Mouse (Mus musculus): Measurements from ENCODE around the gene Emilin2. TPM values are rescaled to one million over a fixed set of nuclear protein-coding genes. Genes with fewer than 3 reads are reported as not detected.

Gene Emilin2
- polyA plus RNA-seq, 1 experiment from 2014 or later: 2.8 TPM

DNA sequence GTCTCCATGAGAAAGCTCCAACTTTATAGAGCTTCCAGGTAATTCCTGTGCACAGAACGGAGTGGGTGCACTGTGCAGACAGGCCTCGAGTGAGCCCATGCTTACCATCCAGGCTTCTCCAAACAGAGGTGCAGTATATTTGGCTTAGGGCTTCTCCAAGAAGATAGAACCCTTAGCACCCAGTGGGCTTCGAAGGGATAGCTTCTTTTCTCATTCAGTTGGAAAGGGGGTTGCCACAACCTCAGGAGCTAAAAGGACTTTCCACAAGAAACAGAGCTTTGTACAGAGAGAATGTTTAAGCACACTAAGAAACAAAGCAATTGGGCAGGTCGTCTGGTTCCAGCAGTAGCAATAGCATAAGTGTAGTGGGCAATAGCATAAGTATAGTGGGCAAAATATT, 2.5 kb upstream of the Emilin2 start:
- no peaks in the 10 kb centered on the region for H3K36me3 ChIP-seq
- H3K27me3 ChIP-seq (replicated peaks): peaks cover 25% of the 10 kb centered on the region
- H3K4me1 ChIP-seq: peaks cover 23% of the 10 kb centered on the region
- WGBS: 77% methylated on average over 4 of the region's 4 CpGs
- no peak overlapping the region for H3K9ac ChIP-seq (replicated peaks)
- H3K4me2 ChIP-seq: no peak overlapping the region
- H3K4me3 ChIP-seq (replicated peaks): no peak overlapping the region
- ATAC-seq (ENCODE audit: low FRiP score): no peak
- H3K9me3 ChIP-seq (replicated peaks): no peaks in the 10 kb centered on the region
- no peak overlapping the region for H3K27ac ChIP-seq (replicated peaks)

DNA sequence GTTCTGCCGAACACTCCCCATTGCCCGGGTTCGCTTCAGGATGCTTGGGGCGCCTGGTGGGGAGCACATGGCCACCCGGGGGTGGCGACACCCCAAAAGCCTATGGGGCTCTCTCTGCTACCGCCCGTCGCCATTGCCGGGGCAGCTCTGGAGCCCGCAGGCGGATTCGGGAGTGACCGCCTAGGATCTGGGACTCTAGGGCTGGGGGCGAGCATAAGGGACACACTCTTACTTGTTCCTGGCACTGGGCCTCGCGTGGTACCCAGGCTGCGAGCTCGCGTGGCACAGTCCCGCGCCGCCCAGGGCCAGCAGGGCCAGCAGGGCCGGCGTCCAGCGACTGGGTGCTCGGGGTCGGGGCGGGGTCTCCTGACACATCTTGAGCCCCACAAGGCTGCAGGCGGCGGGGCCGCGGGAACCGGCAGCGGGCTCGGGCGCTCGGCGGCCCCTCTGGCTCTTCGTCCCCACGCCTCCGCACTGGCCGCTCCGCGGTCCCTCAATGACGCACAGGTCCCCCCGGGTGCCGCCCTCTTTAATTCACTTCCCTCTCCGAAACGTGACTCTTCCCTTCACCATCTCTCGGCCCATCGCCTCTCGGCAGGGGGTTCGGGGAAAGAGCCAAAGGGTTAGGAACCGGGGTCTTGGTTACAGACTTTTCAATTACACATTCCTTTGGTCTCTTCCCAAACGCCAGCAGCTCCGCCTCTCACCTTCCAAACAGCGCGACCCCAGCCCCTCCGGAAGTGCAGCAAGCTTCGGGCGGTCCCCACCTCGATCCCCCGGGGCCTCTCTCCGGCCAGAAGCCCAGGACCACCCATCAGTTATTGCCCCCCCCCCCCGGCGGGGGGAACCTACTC, 1.1 kb downstream of the Emilin2 start:
- Histone ChIP-seq H3K9ac (replicated peaks) (peak overlapping the region; percentile 67), H3K4me3 (replicated peaks) (peak overlapping the region; percentile 62), H3K27me3 (replicated peaks) (peaks cover 31% of the 10 kb centered on the region), H3K4me2 (peak overlapping the region; percentile 100), H3K4me1 (peaks cover 28% of the 10 kb centered on the region), H3K9me3 (replicated peaks) (no peaks in the 10 kb centered on the region), H3K27ac (replicated peaks) (no peak overlapping the region), H3K36me3 (no peaks in the 10 kb centered on the region)
- peak; percentile 54; the same call in 1 of the 2 replicates for ATAC-seq (ENCODE audit: low FRiP score)
- WGBS: under 1% methylated on average over 67 of the region's 67 CpGs

DNA sequence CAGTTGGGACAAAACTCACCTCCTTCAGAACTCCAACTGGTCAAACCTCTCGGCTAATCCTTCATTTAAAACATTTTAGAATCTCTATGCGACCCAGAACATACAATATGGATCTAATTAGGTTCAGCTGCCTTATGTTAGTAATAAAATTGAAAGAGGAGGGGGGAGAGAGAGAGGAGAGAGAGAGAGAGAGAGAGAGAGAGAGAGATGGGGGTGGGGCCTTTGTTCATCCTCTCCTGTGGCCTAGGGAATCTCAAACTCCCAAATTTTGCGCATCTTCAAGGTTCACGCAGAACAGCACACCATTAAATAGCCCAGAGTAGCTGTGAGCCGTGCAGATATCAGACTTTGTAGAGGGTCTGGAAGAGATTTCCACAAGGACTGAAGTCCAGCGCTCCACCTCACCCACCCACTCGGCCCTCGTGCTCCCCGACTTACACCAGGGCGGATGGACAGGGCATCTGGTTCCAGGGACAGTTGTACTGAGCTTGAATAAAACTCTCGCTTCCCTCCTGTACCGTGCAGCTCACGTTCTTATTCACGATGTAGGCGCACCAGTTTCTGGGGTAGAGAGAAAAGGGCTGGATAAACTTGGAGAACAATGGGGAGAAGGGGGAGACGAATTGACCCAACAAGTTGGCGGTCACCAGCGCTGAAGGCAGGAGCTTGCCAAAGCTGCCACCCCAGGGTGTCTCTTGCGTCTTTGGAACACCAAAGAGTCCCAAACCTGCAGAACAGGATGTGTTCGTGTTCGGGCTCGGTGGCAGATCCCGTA, 1.9 kb downstream of the Emilin2 start:
- 0 out of 2 replicates have a peak, but pooled peaks have one; percentile 42 for ATAC-seq (ENCODE audit: low FRiP score)
- Histone ChIP-seq H3K9ac (replicated peaks) (peak overlapping the region; percentile 67), H3K4me3 (replicated peaks) (peak overlapping the region; percentile 62), H3K4me1 (peaks cover 28% of the 10 kb centered on the region), H3K27me3 (replicated peaks) (peaks cover 31% of the 10 kb centered on the region), H3K4me2 (peak overlapping the region; percentile 100), H3K9me3 (replicated peaks) (no peaks in the 10 kb centered on the region), H3K36me3 (no peaks in the 10 kb centered on the region), H3K27ac (replicated peaks) (no peak overlapping the region)
- WGBS: 3% methylated on average over 23 of the region's 23 CpGs

DNA sequence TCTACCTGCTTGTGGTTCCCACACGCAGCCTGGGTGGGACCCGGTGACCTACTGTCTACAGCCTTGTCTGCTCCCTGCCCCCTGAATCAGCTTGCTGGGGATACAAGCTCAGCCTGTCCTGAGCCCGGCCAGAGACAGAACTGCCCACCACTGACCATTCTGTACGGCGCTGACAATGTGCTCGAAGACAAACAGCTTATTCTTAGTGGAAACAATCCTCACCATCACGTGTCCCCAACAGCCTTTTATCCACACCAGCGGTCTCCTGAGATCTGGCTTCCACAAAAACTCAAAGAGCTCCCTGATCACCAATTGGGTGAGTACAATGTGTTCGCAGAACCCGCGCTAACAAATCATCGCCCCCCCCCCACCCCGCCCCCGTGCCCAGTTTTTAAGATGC, 2.6 kb downstream of the Emilin2 start:
- no peaks in the 10 kb centered on the region for H3K36me3 ChIP-seq
- no peak overlapping the region for H3K9ac ChIP-seq (replicated peaks)
- 13% methylated on average over 14 of the region's 14 CpGs for WGBS
- peaks cover 28% of the 10 kb centered on the region for H3K4me1 ChIP-seq
- no peak overlapping the region for H3K4me3 ChIP-seq (replicated peaks)
- H3K4me2 ChIP-seq: peak overlapping the region; percentile 100
- no peaks in the 10 kb centered on the region for H3K9me3 ChIP-seq (replicated peaks)
- peaks cover 31% of the 10 kb centered on the region for H3K27me3 ChIP-seq (replicated peaks)
- no peak overlapping the region for H3K27ac ChIP-seq (replicated peaks)
- ATAC-seq (ENCODE audit: low FRiP score): no peak

DNA sequence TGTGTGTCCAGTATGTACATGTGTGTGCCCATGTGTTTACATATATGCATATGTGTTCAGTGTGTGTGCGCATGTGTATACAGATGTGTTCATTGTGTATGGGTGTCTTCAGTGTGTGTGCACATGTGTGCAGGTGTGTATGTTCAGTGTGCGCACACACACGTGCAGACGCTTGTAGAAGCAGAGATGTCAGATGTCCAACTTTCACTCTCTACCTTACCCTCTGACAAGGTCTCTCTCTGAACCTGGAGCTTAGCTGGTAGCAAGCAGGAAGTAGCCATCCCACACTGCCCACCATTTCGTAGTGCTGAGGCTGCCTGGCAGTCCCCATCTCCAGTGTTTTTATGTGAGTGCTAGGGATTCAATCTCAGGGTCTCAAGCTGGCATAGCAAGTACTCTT, 3.5 kb downstream of the Emilin2 start:
- Histone ChIP-seq H3K27ac (replicated peaks) (no peak overlapping the region), H3K27me3 (replicated peaks) (peaks cover 31% of the 10 kb centered on the region), H3K4me1 (peaks cover 28% of the 10 kb centered on the region), H3K4me2 (no peak overlapping the region), H3K36me3 (no peaks in the 10 kb centered on the region), H3K4me3 (replicated peaks) (no peak overlapping the region), H3K9me3 (replicated peaks) (no peaks in the 10 kb centered on the region), H3K9ac (replicated peaks) (no peak overlapping the region)
- 93% methylated on average over 5 of the region's 5 CpGs for WGBS
- ATAC-seq (ENCODE audit: low FRiP score): no peak

DNA sequence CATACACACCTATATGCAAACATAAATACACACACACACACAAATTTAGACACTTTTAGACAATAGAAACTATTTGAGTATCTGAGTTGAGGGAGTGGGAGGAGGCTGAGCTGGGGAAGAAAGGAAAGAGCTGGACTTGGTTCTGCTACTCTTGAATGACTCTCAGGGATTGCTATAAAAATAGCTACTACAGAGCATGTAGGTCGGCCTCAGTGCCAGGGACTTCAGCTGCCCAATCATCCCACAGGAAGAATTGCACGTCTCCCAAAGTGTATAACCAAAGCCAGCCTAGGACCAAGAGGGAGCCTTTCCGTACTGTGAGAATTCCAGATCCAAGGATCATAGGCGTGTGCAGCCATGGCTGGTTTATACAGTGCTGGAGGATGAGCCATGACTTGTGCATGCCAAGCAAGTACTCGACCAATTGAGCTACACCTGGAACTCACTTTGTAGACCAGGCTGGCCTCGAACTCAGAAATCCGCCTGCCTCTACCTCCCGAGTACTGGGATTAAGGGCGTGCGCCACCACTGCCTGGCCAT, 4.5 kb downstream of the Emilin2 start:
- H3K9me3 ChIP-seq (replicated peaks): no peaks in the 10 kb centered on the region
- H3K27me3 ChIP-seq (replicated peaks): peaks cover 27% of the 10 kb centered on the region
- no peak overlapping the region for H3K4me2 ChIP-seq
- H3K4me1 ChIP-seq: peaks cover 28% of the 10 kb centered on the region
- no peak overlapping the region for H3K27ac ChIP-seq (replicated peaks)
- H3K36me3 ChIP-seq: no peaks in the 10 kb centered on the region
- no peak overlapping the region for H3K4me3 ChIP-seq (replicated peaks)
- no peak for ATAC-seq (ENCODE audit: low FRiP score)
- whole genome bisulfite sequencing: 90% methylated on average over 10 of the region's 10 CpGs
- H3K9ac ChIP-seq (replicated peaks): no peak overlapping the region

GRCm38 (mm10) chr17:71306716-71307115, 5.1 kb downstream of the Emilin2 start:
- Histone ChIP-seq H3K27me3 (replicated peaks) (peaks cover 22% of the 10 kb centered on the region), H3K27ac (replicated peaks) (no peak overlapping the region), H3K9ac (replicated peaks) (no peak overlapping the region), H3K9me3 (replicated peaks) (no peaks in the 10 kb centered on the region), H3K4me2 (no peak overlapping the region), H3K36me3 (no peaks in the 10 kb centered on the region), H3K4me3 (replicated peaks) (no peak overlapping the region), H3K4me1 (peaks cover 28% of the 10 kb centered on the region)
- no peak for ATAC-seq (ENCODE audit: low FRiP score)
- WGBS: 90% methylated on average over 4 of the region's 4 CpGs

DNA sequence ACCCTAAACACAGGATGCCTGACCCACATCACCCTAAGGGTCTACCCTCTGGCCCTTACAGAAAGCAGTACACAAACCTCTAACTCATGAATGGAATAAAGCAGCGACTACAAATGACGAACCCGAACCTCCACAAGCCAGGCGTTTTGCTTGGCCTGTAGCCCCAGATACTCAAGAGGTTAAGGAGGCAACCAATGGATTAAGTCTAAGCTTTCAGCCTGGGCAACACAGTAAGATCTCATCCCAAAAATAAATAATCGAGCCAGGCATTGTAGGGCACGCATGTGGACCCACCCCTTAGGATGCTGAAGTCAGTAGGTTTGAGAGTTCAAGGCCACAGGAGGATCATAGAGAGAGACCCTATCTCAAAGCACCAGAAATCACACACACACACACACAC, 5.7 kb downstream of the Emilin2 start:
- ATAC-seq (ENCODE audit: low FRiP score): no peak
- WGBS: 94% methylated on average over 6 of the region's 6 CpGs
- peaks cover 16% of the 10 kb centered on the region for H3K27me3 ChIP-seq (replicated peaks)
- no peak overlapping the region for H3K9ac ChIP-seq (replicated peaks)
- no peak overlapping the region for H3K27ac ChIP-seq (replicated peaks)
- H3K9me3 ChIP-seq (replicated peaks): no peaks in the 10 kb centered on the region
- H3K4me3 ChIP-seq (replicated peaks): no peak overlapping the region
- peaks cover 23% of the 10 kb centered on the region for H3K4me1 ChIP-seq
- H3K4me2 ChIP-seq: no peak overlapping the region
- no peaks in the 10 kb centered on the region for H3K36me3 ChIP-seq

DNA sequence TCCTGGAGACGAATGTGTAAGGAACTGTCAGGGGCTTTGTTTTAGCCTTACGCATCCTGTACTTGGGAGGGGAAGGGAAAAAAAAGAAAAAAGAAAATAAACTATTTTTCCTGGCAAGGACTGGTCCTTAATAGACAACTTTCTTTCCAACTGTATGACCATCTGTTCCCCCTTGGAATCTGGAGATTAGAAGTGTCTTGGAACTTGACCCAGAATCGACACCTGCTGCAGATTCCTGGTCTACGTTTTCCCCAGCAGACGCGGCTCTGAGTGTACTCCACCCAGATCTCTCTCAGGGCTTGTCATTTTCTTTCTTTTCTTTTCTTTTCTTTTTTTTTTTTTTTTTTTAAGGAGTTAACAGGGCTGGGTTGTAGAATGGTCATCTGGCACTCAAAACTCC, 8.3 kb downstream of the Emilin2 start:
- Histone ChIP-seq H3K9me3 (replicated peaks) (no peaks in the 10 kb centered on the region), H3K4me3 (replicated peaks) (no peak overlapping the region), H3K27me3 (replicated peaks) (no peaks in the 10 kb centered on the region), H3K9ac (replicated peaks) (no peak overlapping the region), H3K27ac (replicated peaks) (no peak overlapping the region), H3K4me2 (no peak overlapping the region), H3K36me3 (no peaks in the 10 kb centered on the region), H3K4me1 (no peaks in the 10 kb centered on the region)
- no peak for ATAC-seq (ENCODE audit: low FRiP score)
- WGBS: 87% methylated on average over 6 of the region's 6 CpGs

GRCm38 (mm10) chr17:71301413-71301812, 10.4 kb downstream of the Emilin2 start:
- no peak for ATAC-seq (ENCODE audit: low FRiP score)
- WGBS: 69% methylated on average over 5 of the region's 5 CpGs
- Histone ChIP-seq H3K27me3 (replicated peaks) (no peaks in the 10 kb centered on the region), H3K9me3 (replicated peaks) (no peaks in the 10 kb centered on the region), H3K4me3 (replicated peaks) (no peak overlapping the region), H3K9ac (replicated peaks) (no peak overlapping the region), H3K4me1 (no peaks in the 10 kb centered on the region), H3K4me2 (no peak overlapping the region), H3K36me3 (no peaks in the 10 kb centered on the region), H3K27ac (replicated peaks) (no peak overlapping the region)

DNA sequence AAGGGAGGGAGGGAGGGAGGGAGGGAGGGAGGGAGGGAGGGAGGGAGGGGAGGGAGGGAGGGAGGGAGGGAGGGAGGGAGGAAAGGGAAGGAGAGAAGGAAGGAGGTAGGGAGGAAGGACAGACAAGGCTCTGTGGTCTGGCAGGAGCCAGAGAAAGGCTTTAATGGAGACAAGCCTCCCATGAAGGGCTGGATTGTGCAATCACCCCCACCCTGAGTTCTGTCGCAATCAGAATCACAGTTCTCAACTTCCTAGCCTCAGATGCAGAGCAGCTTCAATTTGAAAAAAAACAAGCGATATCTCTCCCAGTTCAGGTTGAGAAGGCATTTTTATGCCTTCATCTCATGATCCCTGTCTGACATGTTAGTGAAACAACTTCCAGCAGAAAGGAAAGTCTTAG, 11.4 kb downstream of the Emilin2 start:
- WGBS: 98% methylated on average over 2 of the region's 2 CpGs
- ATAC-seq (ENCODE audit: low FRiP score): no peak

DNA sequence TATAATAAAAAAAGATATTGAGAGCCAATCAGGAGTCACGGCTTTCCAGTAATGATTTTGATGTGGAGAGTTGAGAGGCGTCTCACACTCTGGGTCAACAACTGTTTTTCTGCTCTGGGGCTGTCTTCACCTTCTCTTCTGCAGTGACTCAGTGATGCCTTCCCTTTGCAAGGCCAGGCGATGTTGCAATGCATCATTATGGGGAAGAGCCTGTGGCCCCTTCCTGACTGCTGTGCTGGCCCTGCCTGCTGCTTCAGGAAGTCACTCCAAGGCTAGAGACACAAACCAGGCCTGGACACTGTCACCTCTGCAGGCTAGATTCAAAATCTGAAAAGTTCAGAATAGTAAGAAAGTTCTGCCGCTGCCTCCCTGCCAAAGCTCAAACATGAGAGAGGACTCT, 11.9 kb downstream of the Emilin2 start:
- Histone ChIP-seq H3K27ac (replicated peaks) (no peak overlapping the region), H3K27me3 (replicated peaks) (no peaks in the 10 kb centered on the region), H3K36me3 (no peaks in the 10 kb centered on the region), H3K9me3 (replicated peaks) (no peaks in the 10 kb centered on the region), H3K4me3 (replicated peaks) (no peak overlapping the region), H3K4me1 (no peaks in the 10 kb centered on the region), H3K9ac (replicated peaks) (no peak overlapping the region), H3K4me2 (no peak overlapping the region)
- WGBS: 94% methylated on average over 4 of the region's 4 CpGs
- no peak for ATAC-seq (ENCODE audit: low FRiP score)

More for the DNA sequence above, 11.4 kb downstream of the Emilin2 start:
- Histone ChIP-seq H3K27me3 (replicated peaks) (no peaks in the 10 kb centered on the region), H3K4me3 (replicated peaks) (no peak overlapping the region), H3K9ac (replicated peaks) (no peak overlapping the region), H3K27ac (replicated peaks) (no peak overlapping the region), H3K36me3 (no peaks in the 10 kb centered on the region), H3K9me3 (replicated peaks) (no peaks in the 10 kb centered on the region), H3K4me2 (no peak overlapping the region), H3K4me1 (no peaks in the 10 kb centered on the region)
